Mouse (Mus musculus): ENCODE results near the gene Diras2. TPM values are rescaled to one million over a fixed set of nuclear protein-coding genes. Genes with fewer than 3 reads are reported as not detected.

The Diras2 gene
- polyA plus RNA-seq, 1 experiment from 2014 or later: 0.70 TPM

DNA sequence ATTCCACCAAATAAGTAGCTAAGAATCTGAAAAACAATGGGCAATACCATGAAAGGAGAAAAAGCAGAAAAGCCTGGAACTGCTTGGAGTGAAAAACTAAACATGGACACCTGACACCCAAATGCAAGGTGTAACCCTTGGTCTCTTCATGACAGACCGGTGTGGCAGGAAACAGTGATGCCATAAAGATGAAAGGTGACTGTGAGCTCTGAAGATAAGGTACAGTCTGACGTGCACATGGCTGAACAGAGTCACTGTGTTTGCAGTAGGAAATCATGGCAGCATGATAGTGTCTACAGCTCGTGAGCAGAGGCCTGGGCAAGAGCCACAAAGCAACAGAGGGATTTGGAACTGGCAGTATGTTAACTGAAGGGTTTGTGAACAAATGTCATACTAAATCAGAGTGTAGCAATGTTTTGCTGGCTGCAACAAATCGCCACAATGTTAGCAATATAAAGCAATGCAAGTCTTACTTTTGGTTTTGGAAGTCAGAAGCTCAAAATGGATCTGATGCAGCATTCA is 34.0 kb downstream of the Diras2 start:
- no peak for ATAC-seq (ENCODE audit: insufficient read depth, low FRiP score)
- WGBS: 59% methylated on average over 4 of the region's 4 CpGs

DNA sequence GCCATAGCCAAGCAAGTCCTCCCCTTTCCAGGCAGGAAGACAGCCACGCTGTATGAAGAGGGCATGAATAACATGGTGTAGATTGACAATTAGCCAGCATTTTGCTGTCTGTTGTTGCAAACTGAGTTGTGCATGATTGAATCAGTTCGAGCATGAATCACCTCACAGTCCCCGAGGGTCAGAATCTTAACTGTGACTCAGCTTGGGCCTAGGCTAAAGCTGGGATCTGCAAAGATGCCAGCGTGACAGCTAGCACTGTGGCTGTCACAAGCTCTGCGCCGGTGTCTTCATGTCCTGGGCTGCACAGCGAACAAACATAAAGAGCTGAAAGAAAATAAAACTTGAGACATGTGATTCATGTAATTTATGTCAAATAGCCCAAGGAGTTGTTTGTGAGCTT is 42.3 kb downstream of the Diras2 start:
- Histone ChIP-seq H3K4me1 (ENCODE audit: control insufficient read depth, insufficient read depth, low read length) (no peaks in the 10 kb centered on the region), H3K9ac (ENCODE audit: low read length) (no peak overlapping the region), H3K4me2 (ENCODE audit: low read depth, low read length) (no peak overlapping the region), H3K27ac (ENCODE audit: low read length) (no peak overlapping the region), H3K4me3 (replicated peaks; ENCODE audit: low read length) (no peak overlapping the region), H3K27me3 (ENCODE audit: control insufficient read depth, insufficient read depth, low read length) (no peaks in the 10 kb centered on the region), H3K9me3 (replicated peaks; ENCODE audit: control insufficient read depth, low read length) (no peaks in the 10 kb centered on the region; the same call in 1 of the 2 replicates), H3K36me3 (ENCODE audit: control insufficient read depth, insufficient read depth, low read length) (no peaks in the 10 kb centered on the region)
- 85% methylated on average over 7 of the region's 7 CpGs for WGBS
- no peak for ATAC-seq (ENCODE audit: insufficient read depth, low FRiP score)

More for the DNA sequence above, 34.0 kb downstream of the Diras2 start:
- Histone ChIP-seq H3K9me3 (replicated peaks; ENCODE audit: control insufficient read depth, low read length) (no peaks in the 10 kb centered on the region), H3K4me1 (ENCODE audit: control insufficient read depth, insufficient read depth, low read length) (no peaks in the 10 kb centered on the region), H3K36me3 (ENCODE audit: control insufficient read depth, insufficient read depth, low read length) (no peaks in the 10 kb centered on the region), H3K27ac (ENCODE audit: low read length) (no peak overlapping the region), H3K4me2 (ENCODE audit: low read depth, low read length) (no peak overlapping the region), H3K9ac (ENCODE audit: low read length) (no peak overlapping the region), H3K27me3 (ENCODE audit: control insufficient read depth, insufficient read depth, low read length) (no peaks in the 10 kb centered on the region), H3K4me3 (replicated peaks; ENCODE audit: low read length) (no peak overlapping the region)

DNA sequence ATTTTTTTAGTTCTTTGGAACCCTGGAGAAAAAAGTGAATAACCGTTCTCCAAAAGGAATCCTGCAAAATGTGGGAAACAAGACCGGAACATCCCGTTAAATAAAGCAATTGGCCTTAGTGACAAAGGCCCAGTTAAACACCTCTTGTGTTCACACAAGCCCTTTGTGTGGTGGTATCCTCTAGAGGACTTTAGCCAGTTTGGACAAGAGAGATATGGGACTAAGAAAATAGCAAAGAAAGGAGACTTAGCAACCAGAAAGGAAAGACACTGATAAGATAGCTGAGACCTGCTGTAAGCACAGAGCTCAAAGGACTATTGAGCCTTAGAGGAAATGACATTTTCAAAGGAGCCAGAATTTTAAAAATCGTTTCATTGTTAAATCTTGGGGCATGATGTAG is 47.0 kb downstream of the Diras2 start:
- Histone ChIP-seq H3K9ac (ENCODE audit: low read length) (no peak overlapping the region), H3K27me3 (ENCODE audit: control insufficient read depth, insufficient read depth, low read length) (no peaks in the 10 kb centered on the region), H3K4me3 (replicated peaks; ENCODE audit: low read length) (no peak overlapping the region), H3K36me3 (ENCODE audit: control insufficient read depth, insufficient read depth, low read length) (no peaks in the 10 kb centered on the region), H3K9me3 (replicated peaks; ENCODE audit: control insufficient read depth, low read length) (no peaks in the 10 kb centered on the region), H3K4me2 (ENCODE audit: low read depth, low read length) (no peak overlapping the region), H3K27ac (ENCODE audit: low read length) (no peak overlapping the region), H3K4me1 (ENCODE audit: control insufficient read depth, insufficient read depth, low read length) (no peaks in the 10 kb centered on the region)
- 65% methylated on average over 4 of the region's 4 CpGs for WGBS
- no peak for ATAC-seq (ENCODE audit: insufficient read depth, low FRiP score)

DNA sequence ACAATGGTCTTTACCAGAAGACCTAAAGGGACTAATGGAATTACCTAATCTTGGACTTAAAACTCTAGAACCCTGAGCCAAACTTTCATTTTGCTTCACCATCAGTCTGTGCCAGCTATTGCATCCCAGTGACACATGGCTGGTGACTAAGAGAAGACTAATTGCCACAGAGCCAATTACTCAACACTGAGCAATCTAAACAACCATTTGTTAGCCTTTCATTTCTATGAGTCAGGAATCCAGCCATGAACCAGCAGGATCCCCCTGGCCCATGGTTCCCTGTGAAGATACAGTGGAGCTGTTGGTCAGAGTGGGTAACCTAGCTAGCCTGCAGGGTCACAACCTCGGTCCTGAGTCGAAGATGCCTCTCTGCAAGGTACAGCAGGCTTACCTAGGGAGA is 49.3 kb downstream of the Diras2 start:
- 80% methylated on average over 2 of the region's 2 CpGs for WGBS
- H3K9ac ChIP-seq (ENCODE audit: low read length): no peak overlapping the region

DNA sequence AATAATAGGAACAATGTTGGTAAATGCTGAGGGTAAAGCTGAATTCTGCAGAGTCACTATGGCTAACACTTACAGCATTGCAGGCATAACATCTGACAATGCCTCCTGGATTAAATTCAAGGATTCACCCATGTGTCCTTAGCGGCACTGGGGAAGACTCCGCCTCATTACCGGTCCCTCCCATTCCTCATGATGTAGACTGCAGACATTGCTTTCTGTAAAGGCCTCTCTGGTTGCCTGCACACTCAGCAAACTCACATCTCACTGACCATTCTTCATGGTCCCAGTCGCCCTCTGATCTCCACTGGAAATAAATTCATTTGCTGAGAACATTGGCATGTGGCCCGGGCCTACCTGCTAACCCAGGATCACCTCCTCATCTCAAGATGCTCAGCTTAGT is 51.9 kb downstream of the Diras2 start:
- whole genome bisulfite sequencing: 92% methylated on average over 5 of the region's 5 CpGs
- Histone ChIP-seq H3K9me3 (replicated peaks; ENCODE audit: control insufficient read depth, low read length) (no peaks in the 10 kb centered on the region), H3K36me3 (ENCODE audit: control insufficient read depth, insufficient read depth, low read length) (no peaks in the 10 kb centered on the region), H3K4me2 (ENCODE audit: low read depth, low read length) (no peak overlapping the region), H3K27me3 (ENCODE audit: control insufficient read depth, insufficient read depth, low read length) (no peaks in the 10 kb centered on the region), H3K4me1 (ENCODE audit: control insufficient read depth, insufficient read depth, low read length) (no peaks in the 10 kb centered on the region), H3K9ac (ENCODE audit: low read length) (no peak overlapping the region), H3K4me3 (replicated peaks; ENCODE audit: low read length) (no peak overlapping the region), H3K27ac (ENCODE audit: low read length) (no peak overlapping the region)
- ATAC-seq (ENCODE audit: insufficient read depth, low FRiP score): no peak

More for the DNA sequence above, 49.3 kb downstream of the Diras2 start:
- Histone ChIP-seq H3K4me2 (ENCODE audit: low read depth, low read length) (no peak overlapping the region), H3K4me3 (replicated peaks; ENCODE audit: low read length) (no peak overlapping the region), H3K36me3 (ENCODE audit: control insufficient read depth, insufficient read depth, low read length) (no peaks in the 10 kb centered on the region), H3K4me1 (ENCODE audit: control insufficient read depth, insufficient read depth, low read length) (no peaks in the 10 kb centered on the region), H3K27ac (ENCODE audit: low read length) (no peak overlapping the region), H3K27me3 (ENCODE audit: control insufficient read depth, insufficient read depth, low read length) (no peaks in the 10 kb centered on the region), H3K9me3 (replicated peaks; ENCODE audit: control insufficient read depth, low read length) (no peaks in the 10 kb centered on the region)
- ATAC-seq (ENCODE audit: insufficient read depth, low FRiP score): no peak

DNA sequence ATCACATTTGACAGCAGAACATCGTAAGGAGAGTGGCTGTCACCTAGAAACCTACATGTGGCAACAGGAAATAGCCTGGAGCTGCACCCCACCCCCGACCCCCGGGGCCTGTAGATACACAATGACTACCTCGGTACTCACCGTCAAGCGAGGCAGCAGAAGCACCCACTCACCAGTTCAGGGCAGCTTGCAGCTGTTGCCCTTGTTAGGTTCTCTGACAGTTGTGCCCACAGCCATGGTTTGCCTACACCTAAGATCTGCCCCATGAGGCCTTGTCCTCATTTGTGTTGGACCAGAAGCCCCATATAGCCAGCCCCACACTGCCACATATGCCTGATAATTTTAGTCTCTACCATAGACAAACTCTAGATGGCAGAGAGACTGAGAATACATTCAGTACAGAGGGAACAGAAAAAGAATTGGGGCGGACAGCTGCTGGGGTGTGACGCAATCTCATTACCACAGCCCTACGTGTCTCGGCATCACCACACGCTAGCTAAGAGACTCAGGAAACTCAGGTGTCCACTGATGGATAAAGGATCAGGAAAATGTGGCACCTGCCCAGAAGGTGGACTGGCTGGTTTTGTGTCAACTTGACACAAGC is 54.0 kb downstream of the Diras2 start:
- no peak overlapping the region for H3K4me3 ChIP-seq (replicated peaks; ENCODE audit: low read length)
- H3K27me3 ChIP-seq (ENCODE audit: control insufficient read depth, insufficient read depth, low read length): no peaks in the 10 kb centered on the region
- H3K9ac ChIP-seq (ENCODE audit: low read length): no peak overlapping the region
- no peaks in the 10 kb centered on the region for H3K4me1 ChIP-seq (ENCODE audit: control insufficient read depth, insufficient read depth, low read length)
- H3K9me3 ChIP-seq (replicated peaks; ENCODE audit: control insufficient read depth, low read length): no peaks in the 10 kb centered on the region
- WGBS: 83% methylated on average over 11 of the region's 11 CpGs
- H3K27ac ChIP-seq (ENCODE audit: low read length): no peak overlapping the region
- H3K36me3 ChIP-seq (ENCODE audit: control insufficient read depth, insufficient read depth, low read length): no peaks in the 10 kb centered on the region
- no peak for ATAC-seq (ENCODE audit: insufficient read depth, low FRiP score)
- no peak overlapping the region for H3K4me2 ChIP-seq (ENCODE audit: low read depth, low read length)

DNA sequence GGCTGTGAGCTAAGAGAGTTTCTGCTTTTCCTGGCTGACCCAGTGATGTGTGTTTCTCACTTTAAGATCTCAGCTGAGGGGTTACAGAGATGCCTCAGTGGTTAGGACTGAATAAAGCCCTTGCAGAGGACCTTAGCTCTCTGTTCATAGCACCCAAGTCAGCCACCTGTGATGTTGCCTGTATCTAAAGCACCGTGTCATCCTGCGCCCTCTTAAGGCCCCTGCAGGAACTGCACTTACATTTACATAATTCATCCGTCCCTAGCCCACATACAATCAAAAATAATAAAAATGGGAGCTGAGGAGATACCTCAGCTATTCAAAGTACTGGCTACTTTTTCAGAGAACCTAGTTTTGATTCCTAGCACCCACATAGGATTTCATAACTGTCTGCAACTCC is 54.9 kb downstream of the Diras2 start:
- H3K4me2 ChIP-seq (ENCODE audit: low read depth, low read length): no peak overlapping the region
- WGBS: 66% methylated on average over 3 of the region's 3 CpGs
- no peaks in the 10 kb centered on the region for H3K4me1 ChIP-seq (ENCODE audit: control insufficient read depth, insufficient read depth, low read length)

DNA sequence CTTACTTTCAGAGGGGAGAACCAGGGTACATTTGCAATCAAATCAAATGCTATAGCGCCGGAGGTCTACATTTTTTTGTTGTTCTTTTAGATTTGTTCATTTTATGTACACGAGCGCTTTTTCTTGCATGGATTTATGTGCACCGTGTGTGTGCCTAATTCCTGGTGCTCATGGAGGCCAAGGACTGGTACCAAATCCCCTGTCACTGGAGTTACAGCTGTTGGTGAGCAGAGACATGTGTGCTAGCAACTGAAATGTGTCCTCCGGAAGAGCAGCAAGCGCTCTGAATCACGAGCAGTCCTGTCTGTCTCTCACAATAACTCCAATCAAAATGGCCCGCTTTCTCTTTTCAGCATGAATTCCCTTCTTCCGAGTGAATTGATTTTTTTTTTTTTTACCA is 55.8 kb downstream of the Diras2 start:
- 81% methylated on average over 10 of the region's 10 CpGs for WGBS

More for the DNA sequence above, 54.9 kb downstream of the Diras2 start:
- ATAC-seq (ENCODE audit: insufficient read depth, low FRiP score): no peak
- Histone ChIP-seq H3K4me3 (replicated peaks; ENCODE audit: low read length) (no peak overlapping the region), H3K27me3 (ENCODE audit: control insufficient read depth, insufficient read depth, low read length) (no peaks in the 10 kb centered on the region), H3K9me3 (replicated peaks; ENCODE audit: control insufficient read depth, low read length) (no peaks in the 10 kb centered on the region), H3K9ac (ENCODE audit: low read length) (no peak overlapping the region), H3K36me3 (ENCODE audit: control insufficient read depth, insufficient read depth, low read length) (no peaks in the 10 kb centered on the region), H3K27ac (ENCODE audit: low read length) (no peak overlapping the region)

DNA sequence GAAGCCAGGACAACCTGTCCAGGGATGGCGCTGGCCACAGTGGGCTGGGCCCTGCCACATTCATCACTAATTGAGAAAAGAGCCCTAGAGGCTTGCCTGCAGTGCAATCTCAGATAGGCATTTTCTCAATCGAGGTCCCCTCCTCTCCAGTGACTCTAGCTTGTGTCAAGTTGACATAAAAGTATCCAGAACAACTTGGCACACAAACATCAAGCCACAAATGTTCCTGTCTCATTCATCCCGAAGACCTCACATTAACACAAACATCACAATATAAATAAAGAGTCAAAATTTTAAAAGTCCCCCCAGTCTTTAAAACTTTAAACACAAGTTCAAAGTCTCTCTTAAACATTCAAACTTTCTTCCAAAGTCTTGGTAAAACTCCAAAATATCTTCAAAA is 56.3 kb downstream of the Diras2 start:
- 70% methylated on average over 3 of the region's 3 CpGs for WGBS
- no peak overlapping the region for H3K4me2 ChIP-seq (ENCODE audit: low read depth, low read length)
- H3K36me3 ChIP-seq (ENCODE audit: control insufficient read depth, insufficient read depth, low read length): no peaks in the 10 kb centered on the region
- no peaks in the 10 kb centered on the region for H3K27me3 ChIP-seq (ENCODE audit: control insufficient read depth, insufficient read depth, low read length)
- H3K27ac ChIP-seq (ENCODE audit: low read length): no peak overlapping the region
- H3K4me1 ChIP-seq (ENCODE audit: control insufficient read depth, insufficient read depth, low read length): no peaks in the 10 kb centered on the region
- no peak overlapping the region for H3K4me3 ChIP-seq (replicated peaks; ENCODE audit: low read length)
- H3K9ac ChIP-seq (ENCODE audit: low read length): no peak overlapping the region
- ATAC-seq (ENCODE audit: insufficient read depth, low FRiP score): no peak
- no peaks in the 10 kb centered on the region for H3K9me3 ChIP-seq (replicated peaks; ENCODE audit: control insufficient read depth, low read length)

More for the DNA sequence above, 55.8 kb downstream of the Diras2 start:
- no peaks in the 10 kb centered on the region for H3K27me3 ChIP-seq (ENCODE audit: control insufficient read depth, insufficient read depth, low read length)
- no peaks in the 10 kb centered on the region for H3K4me1 ChIP-seq (ENCODE audit: control insufficient read depth, insufficient read depth, low read length)
- H3K27ac ChIP-seq (ENCODE audit: low read length): no peak overlapping the region
- no peak overlapping the region for H3K9ac ChIP-seq (ENCODE audit: low read length)
- H3K4me2 ChIP-seq (ENCODE audit: low read depth, low read length): no peak overlapping the region
- H3K9me3 ChIP-seq (replicated peaks; ENCODE audit: control insufficient read depth, low read length): no peaks in the 10 kb centered on the region
- ATAC-seq (ENCODE audit: insufficient read depth, low FRiP score): no peak
- no peaks in the 10 kb centered on the region for H3K36me3 ChIP-seq (ENCODE audit: control insufficient read depth, insufficient read depth, low read length)
- no peak overlapping the region for H3K4me3 ChIP-seq (replicated peaks; ENCODE audit: low read length)

All from stomach, embryonic 16.5 days (tissue).